Mouse (Mus musculus) heart, postnatal 0 days (tissue): ENCODE data around the gene Ptprt.

Experiments used
- CTCF ChIP-seq: IDR thresholded peaks from 2 replicates; pipeline ENCODE4 v1.5.1; 2016; ENCODE audit warnings: antibody characterized with exemption, control low read depth, low read depth
- EP300 ChIP-seq: IDR thresholded peaks from 2 replicates; pipeline ENCODE4 v1.6.1; 2016; ENCODE audit warnings: antibody characterized with exemption, low read depth

DNA sequence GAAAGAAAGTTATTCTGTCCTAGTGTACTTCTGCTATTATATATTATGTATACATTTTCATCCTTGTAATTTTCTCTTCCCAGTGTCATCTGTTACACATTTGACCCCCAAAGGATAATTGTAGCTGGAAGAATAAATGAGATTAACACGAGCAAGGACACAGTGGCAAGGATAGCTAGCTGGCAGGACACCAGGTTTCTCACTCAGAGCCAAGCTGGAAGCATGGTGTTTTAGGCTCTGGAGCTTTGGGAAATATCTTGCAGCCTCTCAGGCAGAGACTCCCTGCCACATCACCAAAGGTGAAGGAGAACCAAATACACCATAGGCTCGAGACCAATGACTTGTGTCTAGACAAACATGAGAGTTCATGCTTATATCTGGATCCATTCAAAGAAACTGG lies 1141.3 kb downstream of the Ptprt start:
- TF ChIP-seq CTCF, result no peak
- no peak for TF ChIP-seq EP300
